Mouse (Mus musculus) spleen, adult 2 months (tissue): Measurements from ENCODE around the gene Nfib. TPM values are rescaled to one million over a fixed set of nuclear protein-coding genes. Genes with fewer than 3 reads are reported as not detected.

Source experiments
- DNase-seq, 2 experiments: peaks; one replicate each; pipeline versions ENCODE4 v3.0.0 to v3.0.0-alpha.2; 2012 to 2021; ENCODE audit warnings: low spot score in 2 of 2, low read depth in 1 of 2
- H3K27ac ChIP-seq: fragments of 200-500 bp; 2 replicates; pipeline ENCODE4 v1.5.1; 2012; ENCODE audit warnings: low read length, inconsistent platforms; ENCODE audit not compliant: insufficient read depth
- H3K27me3 ChIP-seq: fragments of 200-500 bp; 2 replicates; pipeline ENCODE4 v1.6.1; 2012; ENCODE audit warnings: mild to moderate bottlenecking, moderate library complexity, low read length, inconsistent platforms; ENCODE audit not compliant: control insufficient read depth, insufficient read depth
- H3K36me3 ChIP-seq: fragments of 200-500 bp; 2 replicates; pipeline ENCODE4 v1.6.1; 2012; ENCODE audit warnings: mild to moderate bottlenecking, low read length, inconsistent platforms; ENCODE audit not compliant: control insufficient read depth, insufficient read depth
- H3K4me1 ChIP-seq: fragments of 200-500 bp; 2 replicates; pipeline ENCODE4 v1.6.1; 2011; ENCODE audit warnings: inconsistent platforms; ENCODE audit not compliant: control insufficient read depth, insufficient read depth, insufficient read length
- H3K4me3 ChIP-seq: fragments of 200-500 bp; 2 replicates; pipeline ENCODE4 v1.5.1; 2011; ENCODE audit warnings: mild to moderate bottlenecking, inconsistent platforms; ENCODE audit not compliant: insufficient read depth, insufficient read length; ENCODE audit errors: extremely low read depth
- CTCF ChIP-seq: fragments of 200-500 bp; IDR thresholded peaks from 2 replicates; pipeline ENCODE4 v1.5.1; 2011; ENCODE audit warnings: mild to moderate bottlenecking, inconsistent platforms; ENCODE audit not compliant: insufficient read depth, insufficient read length, insufficient replicate concordance; ENCODE audit errors: extremely low read depth
- POLR2A ChIP-seq: fragments of 200-500 bp; IDR thresholded peaks from 2 replicates; pipeline ENCODE4 v1.6.1; 2011; ENCODE audit warnings: low read depth, low read length, inconsistent platforms
- WGBS: fragments of 180-500 bp; shearing (Covaris S2); methylation state at CpG from one replicate; pipeline ENCODE4 v1.1.7; 2018; 5-methylcytosine and 5-hydroxymethylcytosine counted together
- polyA plus RNA-seq: library from polyadenylated mRNA; depleted of rRNA; stranded (reverse); fragments of >200 nt; gene quantifications from 2 replicates; pipeline ENCODE4 v1.2.3, GENCODE M21; 2012

Nfib gene
- polyA plus RNA-seq, 1 experiment, result 2.3 TPM

- H3K36me3 ChIP-seq, result no peaks in the 10 kb centered on the region
- peaks cover 5% of the 10 kb centered on the region for H3K4me1 ChIP-seq
- DNase-seq, result no peak
- TF ChIP-seq CTCF, result no peak
- TF ChIP-seq POLR2A, result no peak
- H3K4me3 ChIP-seq, result peak overlapping the region; percentile 34; the same call in 1 of the 2 replicates
- peaks cover 13% of the 10 kb centered on the region for H3K27me3 ChIP-seq
- H3K27ac ChIP-seq, result peak overlapping the region; percentile 41; the same call in 1 of the 2 replicates
- 7% methylated on average over 14 of the region's 14 CpGs for WGBS
Observed at GRCm38 (mm10) chr4:82513426-82513750, 192.2 kb downstream of the Nfib start.

GRCm38 (mm10) chr4:82512743-82513425 is 192.7 kb downstream of the Nfib start:
- peaks cover 5% of the 10 kb centered on the region for H3K4me1 ChIP-seq
- H3K27ac ChIP-seq, result peak overlapping the region; percentile 52; the same call in 1 of the 2 replicates
- peak overlapping the region; percentile 28; the same call in 1 of the 2 replicates for H3K4me3 ChIP-seq
- DNase-seq, result peak in 1 of 2 experiments; percentile 35
- no peaks in the 10 kb centered on the region for H3K36me3 ChIP-seq
- TF ChIP-seq POLR2A, result no peak
- 2% methylated on average over 54 of the region's 63 CpGs for WGBS
- H3K27me3 ChIP-seq, result peaks cover 13% of the 10 kb centered on the region

- DNase-seq, result no peak
- Histone ChIP-seq H3K27me3 (peaks cover 13% of the 10 kb centered on the region), H3K27ac (no peak overlapping the region; the same call in 1 of the 2 replicates), H3K4me3 (no peak overlapping the region; the same call in 1 of the 2 replicates), H3K4me1 (peaks cover 5% of the 10 kb centered on the region), H3K36me3 (no peaks in the 10 kb centered on the region)
- 4% methylated on average over 13 of the region's 13 CpGs for WGBS
- no peak for TF ChIP-seq POLR2A
- TF ChIP-seq CTCF, result no peak
Observed at GRCm38 (mm10) chr4:82512335-82512734, 193.2 kb downstream of the Nfib start.

- WGBS, result 4% methylated on average over 8 of the region's 8 CpGs
- peaks cover 18% of the 10 kb centered on the region for H3K27me3 ChIP-seq
- DNase-seq, result no peak
- peak overlapping the region; percentile 38; the same call in 1 of the 2 replicates for H3K27ac ChIP-seq
- no peaks in the 10 kb centered on the region for H3K36me3 ChIP-seq
- H3K4me1 ChIP-seq, result peaks cover 5% of the 10 kb centered on the region
- no peak overlapping the region for H3K4me3 ChIP-seq
- no peak for TF ChIP-seq CTCF
- TF ChIP-seq POLR2A, result no peak
Observed at GRCm38 (mm10) chr4:82511524-82511923, 194.0 kb downstream of the Nfib start.

- Histone ChIP-seq H3K4me3 (no peak overlapping the region), H3K27ac (peak overlapping the region; percentile 38; the same call in 1 of the 2 replicates), H3K27me3 (peaks cover 18% of the 10 kb centered on the region), H3K36me3 (no peaks in the 10 kb centered on the region), H3K4me1 (peaks cover 6% of the 10 kb centered on the region)
- DNase-seq, result no peak
- no peak for TF ChIP-seq CTCF
- no peak for TF ChIP-seq POLR2A
- WGBS, result 13% methylated on average over 16 of the region's 16 CpGs
Observed at GRCm38 (mm10) chr4:82511001-82511513, 194.5 kb downstream of the Nfib start.

- H3K27ac ChIP-seq, result no peak overlapping the region; the same call in 1 of the 2 replicates
- H3K27me3 ChIP-seq, result peaks cover 24% of the 10 kb centered on the region
- peaks cover 7% of the 10 kb centered on the region for H3K4me1 ChIP-seq
- H3K4me3 ChIP-seq, result no peak overlapping the region
- TF ChIP-seq POLR2A (no peak), CTCF (no peak)
- no peak for DNase-seq
- WGBS, result 70% methylated on average over 4 of the region's 4 CpGs
- H3K36me3 ChIP-seq, result no peaks in the 10 kb centered on the region
Observed at GRCm38 (mm10) chr4:82509771-82510170, 195.8 kb downstream of the Nfib start.
